Mouse (Mus musculus): ENCODE data around the gene Dcp1a.

DNA sequence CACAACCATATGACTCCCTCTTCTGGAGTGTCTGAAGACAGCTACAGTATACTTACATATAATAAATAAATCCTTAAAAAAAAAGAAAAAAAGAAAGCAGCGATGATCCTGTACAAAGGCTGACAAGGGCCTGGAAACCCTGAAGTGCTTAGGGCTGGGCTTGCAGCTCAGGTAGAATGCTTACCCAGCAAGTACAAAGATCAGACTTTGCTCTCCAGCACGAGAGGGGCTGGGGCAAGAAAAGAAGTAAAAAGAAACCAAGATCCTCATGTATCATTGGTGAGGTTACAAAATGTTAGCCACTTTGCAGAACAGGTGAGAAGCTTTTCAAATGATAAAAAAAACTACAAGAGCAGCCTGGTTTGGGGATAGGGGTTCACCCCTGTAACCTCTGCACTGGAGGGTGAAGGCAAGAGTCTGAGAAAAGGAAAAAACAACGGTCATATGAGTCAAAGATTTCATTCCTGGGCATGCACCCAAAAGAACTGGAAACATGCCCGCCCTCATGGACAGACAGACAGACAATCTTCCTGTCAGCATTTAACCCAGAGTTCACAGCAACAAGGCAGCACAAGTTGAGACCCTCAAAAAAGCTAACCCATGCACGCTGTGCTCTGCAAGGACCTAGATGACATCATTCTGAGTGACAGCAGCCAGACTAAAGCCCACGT lies 54.6 kb downstream of the Dcp1a start:
- no peak for TF ChIP-seq CTCF (IDR thresholded peaks at IDR 0.05; ENCODE audit: control insufficient read depth, insufficient read depth, insufficient replicate concordance, low read depth, low read length)
- TF ChIP-seq POLR2A (IDR thresholded peaks at IDR 0.05; ENCODE audit: control insufficient read depth, low read depth, low read length): no peak
